Mouse (Mus musculus): ENCODE measurements at regions not wholly inside any gene's neighbourhood (a gene's known extent, or its start where the extent isn't known, plus 50 kb on each side); places are given as distances from the start of the nearest gene placed in this dataset.

DNA sequence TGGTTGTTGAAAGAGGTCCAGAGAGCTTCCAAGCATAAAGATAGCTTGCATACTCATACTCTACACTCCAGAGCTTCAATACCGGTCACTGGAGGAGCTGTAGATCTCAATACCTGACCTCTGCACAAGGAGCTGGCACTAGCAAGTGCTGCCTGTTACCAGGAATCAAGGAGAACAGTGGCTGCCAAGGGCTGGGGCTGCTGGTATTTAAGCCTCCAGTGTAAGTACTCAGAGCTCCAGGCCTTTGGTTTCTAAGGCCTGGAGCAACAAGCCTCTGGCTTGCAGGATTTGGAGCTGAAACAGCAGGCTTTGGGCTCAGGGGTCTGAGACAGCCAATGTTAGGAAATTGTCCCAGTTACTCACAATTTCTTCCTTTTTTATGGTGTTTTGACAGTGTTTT lies 96.2 kb upstream of the Ccng1 start:
- TF ChIP-seq CTCF (IDR thresholded peaks at IDR 0.05; ENCODE audit: insufficient read depth, low read depth, low read length), result no peak
- TF ChIP-seq POLR2A (IDR thresholded peaks at IDR 0.05; ENCODE audit: insufficient read depth, low read depth, low read length), result no peak

Measured in olfactory bulb, adult 2 months (tissue).